Mouse (Mus musculus): ENCODE data around the gene Stra6l.

Stra6l gene

GRCm38 (mm10) chr4:45917091-45917490 is 68.6 kb downstream of the Stra6l start:
- DNase-seq (ENCODE audit: low spot score in 2 of 2), result no peak

GRCm38 (mm10) chr4:45921663-45922435 is 73.4 kb downstream of the Stra6l start:
- DNase-seq (ENCODE audit: low spot score in 2 of 2), result no peak

- no peak for DNase-seq (ENCODE audit: low spot score in 2 of 2)
Measured at GRCm38 (mm10) chr4:45924011-45924410, 75.5 kb downstream of the Stra6l start.

- DNase-seq (ENCODE audit: low spot score in 2 of 2), result no peak
Measured at GRCm38 (mm10) chr4:45928561-45928960, 80.1 kb downstream of the Stra6l start.

Data from urinary bladder, adult 18-20 months (tissue).